Mouse (Mus musculus) kidney, adult 2 months (tissue): ENCODE data around the gene Sult2b1. TPM values are rescaled to one million over a fixed set of nuclear protein-coding genes. Genes with fewer than 3 reads are reported as not detected.

Experiments
- DNase-seq: peaks from one replicate; pipeline ENCODE4 v3.0.0; 2021
- H3K27ac ChIP-seq: fragments of 200-500 bp; 2 replicates; pipeline ENCODE4 v1.5.1; 2012; ENCODE audit warnings: low read depth, low read length, control low read depth, inconsistent platforms; ENCODE audit not compliant: insufficient read depth
- H3K27me3 ChIP-seq: fragments of 200-500 bp; replicated peaks from 2 replicates; pipeline ENCODE4 v1.6.1; 2012; ENCODE audit warnings: mild to moderate bottlenecking, moderate library complexity, low read length, inconsistent platforms; ENCODE audit not compliant: control insufficient read depth, insufficient read depth
- H3K36me3 ChIP-seq: fragments of 200-500 bp; 2 replicates; pipeline ENCODE4 v1.6.1; 2012; ENCODE audit warnings: mild to moderate bottlenecking, moderate library complexity, low read length, inconsistent platforms; ENCODE audit not compliant: control insufficient read depth, insufficient read depth
- H3K4me1 ChIP-seq: fragments of 200-500 bp; 2 replicates; pipeline ENCODE4 v1.6.1; 2011; ENCODE audit warnings: low read length; ENCODE audit not compliant: control insufficient read depth, insufficient read depth
- H3K4me3 ChIP-seq: fragments of 200-500 bp; 2 replicates; pipeline ENCODE4 v1.5.1; 2011; ENCODE audit warnings: mild to moderate bottlenecking, low read depth, low read length, control low read depth; ENCODE audit not compliant: insufficient read depth
- CTCF ChIP-seq: fragments of 200-500 bp; conservative IDR thresholded peaks from 2 replicates; pipeline ENCODE4 v1.5.1; 2011; ENCODE audit warnings: low read depth, mild to moderate bottlenecking, control low read depth, low read length, moderate library complexity, mixed read lengths; ENCODE audit not compliant: insufficient read depth, insufficient read length
- POLR2A ChIP-seq: fragments of 200-500 bp; IDR thresholded peaks from one replicate; pipeline ENCODE4 v1.6.1; 2011; ENCODE audit warnings: low read depth, low read length, control low read depth
- WGBS: fragments of 180-500 bp; shearing (Covaris S2); methylation state at CpG from one replicate; pipeline ENCODE4 v1.1.7; 2018; 5-methylcytosine and 5-hydroxymethylcytosine counted together
- polyA plus RNA-seq: library from polyadenylated mRNA; depleted of rRNA; stranded (reverse); fragments of >200 nt; gene quantifications from 2 replicates; pipeline ENCODE4 v1.2.3, GENCODE M21; 2012

The Sult2b1 gene
- polyA plus RNA-seq, 1 experiment: 6.1 TPM

DNA sequence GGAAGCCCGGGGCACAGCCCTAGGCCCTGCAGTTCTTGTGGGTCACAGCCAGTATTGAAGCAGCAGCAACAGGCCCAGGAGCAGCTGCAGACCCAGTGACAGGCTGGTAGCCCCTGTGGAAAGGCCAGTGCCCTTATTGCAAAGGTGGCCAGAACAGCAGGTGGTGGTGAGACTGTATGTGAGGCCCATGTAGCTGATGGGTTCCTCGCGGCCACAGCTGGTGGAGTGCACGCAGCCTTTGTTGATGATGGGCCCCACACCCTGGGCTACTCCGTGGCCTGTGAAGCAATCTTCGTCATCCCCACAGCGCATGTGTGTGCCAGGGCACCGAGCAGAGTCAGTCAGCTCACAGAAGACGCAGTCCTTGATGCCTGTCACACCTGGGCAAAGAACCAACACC, 59.3 kb downstream of the Sult2b1 start:
- Histone ChIP-seq H3K36me3 (no peaks in the 10 kb centered on the region), H3K4me1 (no peaks in the 10 kb centered on the region), H3K27me3 (no peaks in the 10 kb centered on the region), H3K4me3 (no peak overlapping the region), H3K27ac (no peak overlapping the region)
- 94% methylated on average over 9 of the region's 9 CpGs for WGBS
- no peak for TF ChIP-seq POLR2A
- no peak for TF ChIP-seq CTCF
- DNase-seq: no peak

DNA sequence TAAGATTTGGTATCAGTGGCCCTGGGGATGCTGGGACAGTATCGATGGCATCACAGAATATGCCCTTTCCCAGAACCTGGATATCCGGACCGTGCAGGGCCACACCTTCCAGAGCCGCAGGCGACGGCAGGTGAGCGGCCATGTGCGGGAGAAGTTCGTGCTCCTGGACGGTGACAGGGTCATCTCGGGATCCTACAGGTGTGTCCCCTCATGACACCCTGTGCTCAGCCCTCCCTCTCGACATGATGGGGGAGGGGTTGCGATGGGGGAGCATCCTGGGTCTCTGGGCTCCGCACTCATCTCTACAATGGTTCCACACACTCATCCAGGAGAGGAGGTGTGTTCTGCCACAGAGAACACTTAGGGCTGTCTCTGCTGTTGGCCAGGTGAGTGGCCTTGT, 60.7 kb downstream of the Sult2b1 start:
- no peaks in the 10 kb centered on the region; the same call in 1 of the 2 replicates for H3K36me3 ChIP-seq
- H3K4me1 ChIP-seq: 0 out of 2 replicates have a peak, but pooled peaks cover 4% of the 10 kb centered on the region
- 93% methylated on average over 14 of the region's 14 CpGs for WGBS
- TF ChIP-seq POLR2A (no peak), CTCF (no peak)
- H3K27ac ChIP-seq: no peak overlapping the region
- no peak for DNase-seq
- H3K4me3 ChIP-seq: no peak overlapping the region
- no peaks in the 10 kb centered on the region for H3K27me3 ChIP-seq

DNA sequence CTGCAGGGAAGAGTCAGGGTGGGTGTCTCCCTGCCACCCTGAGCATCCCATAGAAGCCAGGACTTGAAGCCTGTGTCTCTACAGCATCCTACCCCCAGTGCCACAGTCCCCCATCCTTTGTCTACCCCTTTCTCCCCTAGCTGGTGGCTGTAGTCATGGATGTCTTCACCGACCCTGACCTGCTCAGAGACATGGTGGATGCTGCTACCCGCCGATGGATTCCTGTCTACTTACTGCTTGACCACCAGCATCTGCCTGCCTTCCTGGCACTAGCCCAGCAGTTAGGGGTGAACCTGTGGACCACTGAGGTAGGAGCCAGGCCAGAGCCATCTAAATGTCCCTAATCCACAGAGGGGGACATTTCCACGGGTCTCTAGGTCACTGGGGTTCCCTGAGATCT, 61.2 kb downstream of the Sult2b1 start:
- 77% methylated on average over 4 of the region's 4 CpGs for WGBS
- TF ChIP-seq CTCF (no peak), POLR2A (no peak)
- H3K4me3 ChIP-seq: no peak overlapping the region
- H3K4me1 ChIP-seq: 0 out of 2 replicates have a peak, but pooled peaks cover 4% of the 10 kb centered on the region
- no peaks in the 10 kb centered on the region; the same call in 1 of the 2 replicates for H3K36me3 ChIP-seq
- no peak overlapping the region for H3K27ac ChIP-seq
- H3K27me3 ChIP-seq: no peaks in the 10 kb centered on the region
- no peak for DNase-seq

DNA sequence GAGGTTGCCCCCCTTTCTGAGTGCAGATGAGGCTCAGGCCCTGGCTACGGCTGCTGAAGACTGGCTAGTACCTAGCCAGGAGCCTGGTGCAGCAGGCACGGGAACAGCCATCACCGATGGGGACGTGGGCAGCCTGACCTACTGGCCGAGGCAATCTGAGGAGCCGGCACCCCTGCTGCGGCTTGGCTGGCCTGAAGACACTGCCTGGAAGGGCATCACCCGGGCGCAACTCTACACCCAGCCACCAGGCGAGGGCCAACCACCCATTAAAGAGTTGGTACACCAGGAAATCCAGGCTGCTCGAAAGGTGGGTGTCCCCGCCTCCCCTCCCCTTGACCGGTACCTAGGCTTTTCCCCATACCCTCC, 62.1 kb downstream of the Sult2b1 start:
- no peak for DNase-seq
- no peaks in the 10 kb centered on the region for H3K27me3 ChIP-seq
- no peak overlapping the region for H3K27ac ChIP-seq
- H3K4me3 ChIP-seq: no peak overlapping the region
- TF ChIP-seq POLR2A: no peak
- H3K4me1 ChIP-seq: 0 out of 2 replicates have a peak, but pooled peaks cover 4% of the 10 kb centered on the region
- 64% methylated on average over 13 of the region's 13 CpGs for WGBS
- H3K36me3 ChIP-seq: no peaks in the 10 kb centered on the region; the same call in 1 of the 2 replicates

DNA sequence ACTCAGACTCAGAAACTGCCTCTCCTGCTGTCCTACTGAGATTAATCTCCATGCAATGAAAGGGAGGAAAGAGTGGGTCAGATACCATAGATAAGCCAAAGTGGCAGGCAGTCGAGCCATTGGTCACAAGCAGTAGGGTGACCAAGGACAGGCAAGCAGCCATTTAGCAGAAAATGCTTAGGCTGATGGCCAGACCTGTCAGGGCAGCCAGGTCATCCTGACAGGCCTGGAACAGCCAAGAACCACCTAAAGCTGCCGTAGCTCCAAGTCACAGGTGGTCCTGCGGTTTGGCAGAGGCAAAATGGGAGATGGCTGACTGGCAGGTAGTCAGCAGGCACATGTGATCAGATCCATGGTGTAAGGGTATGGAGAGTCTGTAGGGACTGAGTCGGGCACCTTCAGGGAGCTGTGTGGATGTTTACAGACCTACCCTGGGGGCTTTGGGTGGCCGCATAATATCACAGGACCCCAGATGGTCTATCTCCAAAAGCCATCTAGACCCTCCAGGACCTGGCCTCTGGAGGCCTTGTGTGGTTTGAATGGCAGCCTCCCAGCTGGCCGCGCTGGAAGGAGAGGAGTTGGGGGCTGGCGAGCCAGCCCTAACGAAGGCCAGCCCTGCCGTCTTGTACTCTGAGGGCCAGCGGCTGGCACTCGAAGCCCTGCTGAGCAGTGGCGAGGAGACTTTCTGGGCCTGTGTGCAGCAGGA, 62.7 kb downstream of the Sult2b1 start:
- DNase-seq: no peak
- no peaks in the 10 kb centered on the region; the same call in 1 of the 2 replicates for H3K36me3 ChIP-seq
- H3K4me3 ChIP-seq: no peak overlapping the region
- no peaks in the 10 kb centered on the region for H3K27me3 ChIP-seq
- H3K27ac ChIP-seq: no peak overlapping the region
- 0 out of 2 replicates have a peak, but pooled peaks cover 4% of the 10 kb centered on the region for H3K4me1 ChIP-seq
- no peak for TF ChIP-seq POLR2A
- TF ChIP-seq CTCF: no peak
- 68% methylated on average over 13 of the region's 13 CpGs for WGBS

DNA sequence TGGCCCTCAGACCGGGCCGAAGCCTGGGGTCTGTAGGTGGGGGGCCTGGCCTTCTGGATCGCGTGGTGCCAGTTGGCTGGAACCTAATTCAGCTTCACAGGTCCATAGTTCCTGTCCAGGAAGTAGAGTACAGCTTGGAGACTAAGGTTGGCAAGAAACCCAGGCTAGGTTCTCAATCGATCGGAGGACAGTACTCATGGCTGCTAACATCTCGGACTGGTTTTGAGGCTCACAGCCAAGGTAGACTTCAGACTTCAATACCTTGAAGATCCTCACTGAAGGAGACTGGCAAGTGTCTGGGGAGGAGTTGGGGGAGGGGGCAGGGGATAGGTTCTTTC, 63.3 kb downstream of the Sult2b1 start:
- DNase-seq: no peak
- no peak overlapping the region for H3K4me3 ChIP-seq
- no peaks in the 10 kb centered on the region; the same call in 1 of the 2 replicates for H3K36me3 ChIP-seq
- TF ChIP-seq CTCF (no peak), POLR2A (no peak)
- no peaks in the 10 kb centered on the region for H3K27me3 ChIP-seq
- 0 out of 2 replicates have a peak, but pooled peaks cover 4% of the 10 kb centered on the region for H3K4me1 ChIP-seq
- H3K27ac ChIP-seq: no peak overlapping the region
- 71% methylated on average over 7 of the region's 7 CpGs for WGBS

DNA sequence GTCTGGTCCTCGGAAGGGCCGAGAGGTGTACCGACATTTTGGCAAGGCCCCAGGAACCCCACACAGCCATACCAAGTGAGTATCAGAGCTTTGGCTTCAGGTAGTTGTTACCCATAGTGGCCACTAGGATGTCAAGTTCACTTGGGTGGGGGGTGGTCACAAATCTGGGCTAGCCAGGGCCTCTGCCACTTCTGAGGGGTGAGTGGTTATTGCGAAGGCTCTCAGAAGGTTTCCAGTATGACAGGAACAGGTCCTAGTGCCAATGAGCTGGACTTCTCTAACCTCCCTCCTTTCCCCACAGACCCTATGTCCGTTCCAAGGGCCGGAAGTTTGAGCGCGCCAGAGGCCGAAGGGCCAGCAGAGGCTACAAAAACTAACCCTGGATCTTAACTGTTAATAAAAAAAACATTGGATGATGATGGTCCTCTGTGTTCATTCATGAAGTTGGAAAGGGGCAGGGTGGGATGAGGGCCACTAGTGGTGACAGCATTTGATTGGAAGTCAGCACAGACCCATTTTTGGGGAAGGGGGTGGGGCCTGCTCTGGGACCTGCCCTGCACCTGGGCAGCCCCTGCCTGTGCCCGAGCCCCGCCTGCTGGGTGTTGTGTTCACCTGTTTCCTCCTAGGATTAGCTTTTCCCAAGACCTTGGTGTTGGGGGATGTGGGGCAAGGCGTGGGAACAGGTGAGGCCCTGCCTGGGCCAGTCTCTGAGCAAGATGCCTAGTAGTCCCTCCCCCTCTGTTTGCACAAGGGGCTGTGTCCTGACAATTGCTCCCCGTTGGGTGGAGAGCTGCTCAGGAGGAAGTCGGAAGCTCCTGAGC, 63.8 kb downstream of the Sult2b1 start, which contains the start of gene Fam83e:
Gene Fam83e (plus strand): TSS at position 800 of the 821 bp plus-strand sequence.
- WGBS: 67% methylated on average over 14 of the region's 14 CpGs
- H3K27ac ChIP-seq: no peak within 1 kb of the TSS
- no peak within 1 kb of the TSS for H3K4me3 ChIP-seq
- no peaks in the 10 kb centered on the region; the same call in 1 of the 2 replicates for H3K36me3 ChIP-seq
- no peaks in the 10 kb centered on the region for H3K27me3 ChIP-seq
- no peak for DNase-seq
- TF ChIP-seq POLR2A: no peak
- TF ChIP-seq CTCF: no peak
- peaks cover 9% of the 10 kb centered on the region for H3K4me1 ChIP-seq
